19 mouse cellular contexts compared by ENCODE assay signal in genomic region chr3:67732858-67733257, GRCm38 (mm10).
A peak's percentile ranks its signal among the peaks of the same experiment; 100 is the strongest.
DNase-seq lines count a peak whose midpoint lies in the region; ATAC-seq and TF ChIP-seq lines count a peak whose summit lies in the region.
"Had no signal": no experiment of that assay in that cellular context is flagged by ENCODE, and none has a peak within 500 bp of the region (broad histone marks: within the 10 kb centered on the region; RNA-seq: fewer than 3 reads in every experiment).

No protein-coding gene starts in this region.

- no peak overlapping the region for H3K4me2 ChIP-seq in forebrain, postnatal 0 days (ENCODE audit: low read depth)
- no peak overlapping the region for H3K4me2 ChIP-seq in kidney, postnatal 0 days (ENCODE audit: low read length)
- no peak overlapping the region for H3K4me2 ChIP-seq in lung, embryonic 14.5 days
- H3K4me2 ChIP-seq: heart, embryonic 13.5 days; hindbrain, embryonic 12.5 days had no signal

- H3K27ac ChIP-seq in forebrain, postnatal 0 days (ENCODE audit: low read depth, low read length) = no peak overlapping the region
- H3K27ac ChIP-seq in forebrain, embryonic 10.5 days = no peak overlapping the region
- H3K27ac ChIP-seq in kidney, postnatal 0 days = no peak overlapping the region
- no peak overlapping the region for H3K27ac ChIP-seq in lung, embryonic 14.5 days (ENCODE audit: low read depth)
- H3K27ac ChIP-seq: embryonic facial prominence, embryonic 10.5 days; heart, embryonic 13.5 days; hindbrain, embryonic 12.5 days had no signal

- no peak for TF ChIP-seq POLR2A in brain, embryonic 14.5 days (IDR thresholded peaks at IDR 0.05; ENCODE audit: borderline replicate concordance, extremely low read depth, insufficient read depth, insufficient read length, poor library complexity, severe bottlenecking)

- no peaks in the 10 kb centered on the region for H3K9me3 ChIP-seq in forebrain, postnatal 0 days (ENCODE audit: low read length)
- no peaks in the 10 kb centered on the region for H3K9me3 ChIP-seq in forebrain, embryonic 10.5 days
- H3K9me3 ChIP-seq in kidney, postnatal 0 days (replicated peaks; ENCODE audit: low read length) = no peaks in the 10 kb centered on the region
- H3K9me3 ChIP-seq in lung, embryonic 14.5 days (ENCODE audit: low read depth, low read length) = no peaks in the 10 kb centered on the region
- H3K9me3 ChIP-seq: embryonic facial prominence, embryonic 10.5 days; heart, embryonic 13.5 days; hindbrain, embryonic 12.5 days had no signal

- WGBS in forebrain, postnatal 0 days = 60% methylated on average over 2 of the region's 2 CpGs
- 89% methylated on average over 2 of the region's 2 CpGs for WGBS in forebrain, embryonic 10.5 days
- WGBS in kidney, postnatal 0 days = 50% methylated on average over 2 of the region's 2 CpGs
- 60% methylated on average over 2 of the region's 2 CpGs for WGBS in lung, embryonic 14.5 days

- no peaks in the 10 kb centered on the region for H3K4me1 ChIP-seq in forebrain, postnatal 0 days (ENCODE audit: insufficient read depth)
- no peaks in the 10 kb centered on the region for H3K4me1 ChIP-seq in forebrain, embryonic 10.5 days
- H3K4me1 ChIP-seq in kidney, postnatal 0 days (replicated peaks; ENCODE audit: insufficient read depth, low read length) = no peaks in the 10 kb centered on the region
- no peaks in the 10 kb centered on the region for H3K4me1 ChIP-seq in lung, embryonic 14.5 days (ENCODE audit: insufficient read depth)
- H3K4me1 ChIP-seq: embryonic facial prominence, embryonic 10.5 days; heart, embryonic 13.5 days; hindbrain, embryonic 12.5 days had no signal

- TF ChIP-seq CTCF in forebrain, postnatal 0 days (IDR thresholded peaks at IDR 0.05; ENCODE audit: low read depth) = 0 out of 2 replicates have a peak, but pooled peaks have one; percentile 3
- peak; percentile 31; the same call in 1 of the 2 replicates for TF ChIP-seq CTCF in kidney, postnatal 0 days (IDR thresholded peaks at IDR 0.05; ENCODE audit: low read depth)
- no peak for TF ChIP-seq CTCF in lung, embryonic 14.5 days (IDR thresholded peaks at IDR 0.05; ENCODE audit: low read depth)
- TF ChIP-seq CTCF in brain, embryonic 14.5 days (IDR thresholded peaks at IDR 0.05; ENCODE audit: borderline replicate concordance, extremely low read depth, insufficient read depth, insufficient read length) = no peak

- H3K27me3 ChIP-seq in forebrain, postnatal 0 days (ENCODE audit: insufficient read depth, low read length) = no peaks in the 10 kb centered on the region
- no peaks in the 10 kb centered on the region for H3K27me3 ChIP-seq in forebrain, embryonic 10.5 days (ENCODE audit: poor library complexity, severe bottlenecking)
- H3K27me3 ChIP-seq in kidney, postnatal 0 days (ENCODE audit: insufficient read depth, low read length) = no peaks in the 10 kb centered on the region
- H3K27me3 ChIP-seq in lung, embryonic 14.5 days (ENCODE audit: insufficient read depth, low read length) = no peaks in the 10 kb centered on the region
- H3K27me3 ChIP-seq: CH12.LX; heart, embryonic 13.5 days; hindbrain, embryonic 12.5 days had no signal

- no peak for DNase-seq in forebrain, postnatal 0 days
- no peak for DNase-seq in forebrain, embryonic 10.5 days (ENCODE audit: extremely low spot score, low spot score)
- DNase-seq in kidney, postnatal 0 days (ENCODE audit: low spot score) = peak; percentile 32
- DNase-seq in kidney, adult 18-20 months = no peak
- DNase-seq in lung, embryonic 14.5 days = peak; percentile 8
- no peak for DNase-seq in lung, postnatal 25 days (ENCODE audit: low spot score)
- peak; percentile 12 for DNase-seq in brain, embryonic 14.5 days (ENCODE audit: low read depth)
- DNase-seq: adrenal gland, postnatal 14 days; cerebellum, adult 9-10 months; gastrocnemius, postnatal 36 days; heart, adult 11 months; heart, postnatal 36 days had no signal

- no peak overlapping the region for H3K9ac ChIP-seq in forebrain, postnatal 0 days
- H3K9ac ChIP-seq in kidney, postnatal 0 days (ENCODE audit: low read depth, low read length) = no peak overlapping the region
- H3K9ac ChIP-seq in lung, embryonic 14.5 days = no peak overlapping the region
- H3K9ac ChIP-seq: heart, embryonic 13.5 days; hindbrain, embryonic 12.5 days had no signal

- H3K4me3 ChIP-seq in forebrain, postnatal 0 days (ENCODE audit: low read depth, low read length) = no peak overlapping the region
- no peak overlapping the region for H3K4me3 ChIP-seq in forebrain, embryonic 10.5 days
- no peak overlapping the region for H3K4me3 ChIP-seq in kidney, postnatal 0 days (replicated peaks; ENCODE audit: low read depth, low read length)
- no peak overlapping the region for H3K4me3 ChIP-seq in lung, embryonic 14.5 days (ENCODE audit: low read depth, low read length)
- H3K4me3 ChIP-seq: embryonic facial prominence, embryonic 10.5 days; heart, embryonic 13.5 days; hindbrain, embryonic 12.5 days had no signal

- no peak; the same call in 1 of the 2 replicates for ATAC-seq in forebrain, postnatal 0 days
- ATAC-seq in kidney, postnatal 0 days (replicated peaks; ENCODE audit: low FRiP score, low read depth) = 0 out of 2 replicates have a peak, but pooled peaks have one; percentile 59
- ATAC-seq in lung, embryonic 14.5 days (ENCODE audit: insufficient read depth) = no peak; the same call in 1 of the 2 replicates
- ATAC-seq: activated CD4-positive, CD25-positive, alpha-beta regulatory T cell, adult 4 months; forebrain, embryonic 14.5 days; Patski had no signal

- no peaks in the 10 kb centered on the region for H3K36me3 ChIP-seq in forebrain, postnatal 0 days (ENCODE audit: insufficient read depth)
- H3K36me3 ChIP-seq in forebrain, embryonic 10.5 days (replicated peaks) = no peaks in the 10 kb centered on the region
- no peaks in the 10 kb centered on the region for H3K36me3 ChIP-seq in kidney, postnatal 0 days (ENCODE audit: insufficient read depth, low read length)
- no peaks in the 10 kb centered on the region for H3K36me3 ChIP-seq in lung, embryonic 14.5 days (ENCODE audit: insufficient read depth)
- H3K36me3 ChIP-seq: embryonic facial prominence, embryonic 10.5 days; heart, embryonic 13.5 days; hindbrain, embryonic 12.5 days had no signal

Comparison
In these comparisons a context has a peak if more than half of its experiments do, and no peak if none do; other contexts are left out.
1. DNase-seq: peak in kidney, postnatal 0 days (single experiment), lung, embryonic 14.5 days (single experiment) and brain, embryonic 14.5 days (single experiment); none in forebrain, postnatal 0 days (single experiment), forebrain, embryonic 10.5 days (single experiment), kidney, adult 18-20 months (single experiment) and lung, postnatal 25 days (single experiment).
2. CTCF ChIP-seq: peak in forebrain, postnatal 0 days (single experiment) and kidney, postnatal 0 days (single experiment); none in lung, embryonic 14.5 days (single experiment) and brain, embryonic 14.5 days (single experiment).